Comparison of ENCODE assay signal across 10 mouse cellular contexts in genomic region chr11:46631635-46632034, GRCm38 (mm10). TPM values are rescaled to one million over a fixed set of nuclear protein-coding genes. Genes with fewer than 3 reads are reported as not detected.
DNase-seq lines count a peak whose midpoint lies in the region; ATAC-seq and TF ChIP-seq lines count a peak whose summit lies in the region.
"Had no signal": no experiment of that assay in that cellular context is flagged by ENCODE, and none has a peak within 500 bp of the region (broad histone marks: within the 10 kb centered on the region; RNA-seq: fewer than 3 reads in every experiment).

No protein-coding gene starts in this region.

- DNase-seq in gastrocnemius, postnatal 10 days, result peak; percentile 11
- no peak for DNase-seq in gastrocnemius, postnatal 14 days
- DNase-seq in embryo, embryonic 10 days (ENCODE audit: low spot score), result peak; percentile 64
- peak; percentile 47 for DNase-seq in hindbrain, embryonic 11.5 days (ENCODE audit: low spot score)
- DNase-seq in left cerebral cortex, postnatal 14 days (ENCODE audit: low spot score in 2 of 2), result peak; percentile 55 to 56
- DNase-seq in thymus, postnatal 25 days, result peak; percentile 14

- peak; percentile 61; the same call in 1 of the 2 replicates for ATAC-seq in hindbrain, embryonic 11.5 days (ENCODE audit: low FRiP score)
- ATAC-seq in midbrain, embryonic 15.5 days (replicated peaks), result peak; percentile 66

- no peaks in the 10 kb centered on the region for H3K36me3 ChIP-seq in E14TG2a.4 (ENCODE audit: insufficient read depth, low read length)
- no peaks in the 10 kb centered on the region for H3K36me3 ChIP-seq in hindbrain, embryonic 11.5 days (ENCODE audit: control insufficient read depth, insufficient read depth, low read length)
- no peaks in the 10 kb centered on the region for H3K36me3 ChIP-seq in midbrain, embryonic 15.5 days (replicated peaks)
- H3K36me3 ChIP-seq: heart, embryonic 13.5 days; midbrain, embryonic 12.5 days had no signal

- H3K9ac ChIP-seq in hindbrain, embryonic 11.5 days (ENCODE audit: low read depth, low read length), result no peak overlapping the region
- H3K9ac ChIP-seq in midbrain, embryonic 15.5 days, result no peak overlapping the region
- H3K9ac ChIP-seq: heart, embryonic 13.5 days; midbrain, embryonic 12.5 days had no signal

- intact Hi-C loops in gastrocnemius, postnatal 14 days (cut with DNase I; ENCODE audit: low total_unique reads), result no loop called here
- intact Hi-C loops in left cerebral cortex, postnatal 14 days (cut with DNase I), result loop anchor here (5.0 kb wide), 1 partner anchor 194 kb away; the partner anchor contains the start of gene Med7

- H3K4me3 ChIP-seq in E14TG2a.4 (replicated peaks; ENCODE audit: low read length), result no peak overlapping the region
- no peak overlapping the region for H3K4me3 ChIP-seq in hindbrain, embryonic 11.5 days (ENCODE audit: low read depth, low read length)
- no peak overlapping the region for H3K4me3 ChIP-seq in midbrain, embryonic 15.5 days
- H3K4me3 ChIP-seq: heart, embryonic 13.5 days; midbrain, embryonic 12.5 days had no signal

- no peak overlapping the region for H3K27ac ChIP-seq in hindbrain, embryonic 11.5 days (ENCODE audit: low read depth, low read length)
- no peak overlapping the region for H3K27ac ChIP-seq in midbrain, embryonic 15.5 days
- H3K27ac ChIP-seq: heart, embryonic 13.5 days; midbrain, embryonic 12.5 days had no signal

- H3K4me2 ChIP-seq in hindbrain, embryonic 11.5 days (replicated peaks; ENCODE audit: low read depth, low read length), result no peak overlapping the region
- H3K4me2 ChIP-seq in midbrain, embryonic 15.5 days, result no peak overlapping the region
- H3K4me2 ChIP-seq: heart, embryonic 13.5 days; midbrain, embryonic 12.5 days had no signal

- no peaks in the 10 kb centered on the region for H3K9me3 ChIP-seq in E14TG2a.4 (ENCODE audit: low read length)
- H3K9me3 ChIP-seq in hindbrain, embryonic 11.5 days (ENCODE audit: control insufficient read depth, low read length), result no peaks in the 10 kb centered on the region
- no peaks in the 10 kb centered on the region for H3K9me3 ChIP-seq in midbrain, embryonic 15.5 days
- H3K9me3 ChIP-seq: heart, embryonic 13.5 days; midbrain, embryonic 12.5 days had no signal

- H3K4me1 ChIP-seq in E14TG2a.4 (replicated peaks; ENCODE audit: low read depth, low read length), result 0 out of 2 replicates have a peak, but pooled peaks cover 5% of the 10 kb centered on the region
- H3K4me1 ChIP-seq in hindbrain, embryonic 11.5 days (replicated peaks; ENCODE audit: control insufficient read depth, insufficient read depth, low read length), result no peaks in the 10 kb centered on the region
- H3K4me1 ChIP-seq in midbrain, embryonic 15.5 days, result no peaks in the 10 kb centered on the region
- H3K4me1 ChIP-seq: heart, embryonic 13.5 days; midbrain, embryonic 12.5 days had no signal

- peak; percentile 49 for TF ChIP-seq CTCF in E14TG2a.4 (conservative IDR thresholded peaks at IDR 0.05; ENCODE audit: low read length)

- H3K27me3 ChIP-seq in E14TG2a.4 (ENCODE audit: insufficient read depth, low read length), result no peaks in the 10 kb centered on the region
- no peaks in the 10 kb centered on the region for H3K27me3 ChIP-seq in hindbrain, embryonic 11.5 days (ENCODE audit: control insufficient read depth, insufficient read depth, low read length)
- no peaks in the 10 kb centered on the region for H3K27me3 ChIP-seq in midbrain, embryonic 15.5 days (replicated peaks)
- H3K27me3 ChIP-seq: heart, embryonic 13.5 days; midbrain, embryonic 12.5 days had no signal

- WGBS in hindbrain, embryonic 11.5 days, result 43% methylated on average over 3 of the region's 3 CpGs
- 34% methylated on average over 3 of the region's 3 CpGs for WGBS in midbrain, embryonic 15.5 days

RNA-seq across cellular contexts. Expression of gene Dppa1, which starts 2.6 kb away (rescaled TPM):
- total RNA-seq in gastrocnemius, postnatal 10 days (2021), result not detected
- not detected for total RNA-seq in gastrocnemius, postnatal 14 days (2021)
- not detected in 2 replicates for polyA plus RNA-seq in hindbrain, embryonic 11.5 days (2014; fragmentation: Nextera tagmentation; extraction: Ambion mirVana)
- not detected for total RNA-seq in left cerebral cortex, postnatal 14 days (2021)
- not detected in 2 replicates for polyA plus RNA-seq in midbrain, embryonic 15.5 days (2015; fragmentation: Nextera tagmentation; extraction: Ambion mirVana)
- polyA plus RNA-seq: heart, embryonic 13.5 days; midbrain, embryonic 12.5 days had no signal
